Mouse (Mus musculus) testis, adult 2 months (tissue): ENCODE measurements around the gene Ccdc43. TPM values are rescaled to one million over a fixed set of nuclear protein-coding genes. Genes with fewer than 3 reads are reported as not detected.
"Not testable (repeated sequence)": the region's sequence is repeated elsewhere in the genome, so short reads cannot be mapped to it uniquely, and the experiment has no call there.

Experiments used
- H3K27ac ChIP-seq: fragments of 200-500 bp; 2 replicates; pipeline ENCODE4 v1.5.1; 2012; ENCODE audit warnings: low read depth, low read length; ENCODE audit not compliant: control insufficient read depth, insufficient read depth
- H3K27me3 ChIP-seq: fragments of 200-500 bp; 2 replicates; pipeline ENCODE4 v1.6.1; 2012; ENCODE audit warnings: mild to moderate bottlenecking, low read length, moderate library complexity; ENCODE audit not compliant: control insufficient read depth, insufficient read depth
- H3K36me3 ChIP-seq: fragments of 200-500 bp; 2 replicates; pipeline ENCODE4 v1.6.1; 2012; ENCODE audit warnings: mild to moderate bottlenecking, low read length; ENCODE audit not compliant: control insufficient read depth, insufficient read depth
- H3K4me1 ChIP-seq: fragments of 200-500 bp; 2 replicates; pipeline ENCODE4 v1.6.1; 2012; ENCODE audit warnings: low read length; ENCODE audit not compliant: control insufficient read depth, insufficient read depth
- H3K4me3 ChIP-seq: fragments of 200-500 bp; 2 replicates; pipeline ENCODE4 v1.5.1; 2012; ENCODE audit warnings: low read depth, mild to moderate bottlenecking, low read length, moderate library complexity, mixed read lengths; ENCODE audit not compliant: control insufficient read depth
- CTCF ChIP-seq: fragments of 200-500 bp; IDR thresholded peaks from 2 replicates; pipeline ENCODE4 v1.5.1; 2012; ENCODE audit warnings: low read depth, mild to moderate bottlenecking, inconsistent platforms, low read length, moderate library complexity; ENCODE audit not compliant: control insufficient read depth, insufficient read depth, insufficient replicate concordance
- POLR2A ChIP-seq: fragments of 200-500 bp; IDR thresholded peaks from 2 replicates; pipeline ENCODE4 v1.6.1; 2012; ENCODE audit warnings: low read depth, mild to moderate bottlenecking, inconsistent platforms, low read length, moderate library complexity; ENCODE audit not compliant: control insufficient read depth
- polyA plus RNA-seq: library from polyadenylated mRNA; depleted of rRNA; stranded (reverse); fragments of >200 nt; gene quantifications from 2 replicates; pipeline ENCODE4 v1.2.3, GENCODE M21; 2012

The Ccdc43 gene
- polyA plus RNA-seq, 1 experiment, result 7.4 TPM

GRCm38 (mm10) chr11:102738046-102738445 lies 40.5 kb upstream of the Ccdc43 start:
- Histone ChIP-seq H3K36me3 (no peaks in the 10 kb centered on the region), H3K27me3 (no peaks in the 10 kb centered on the region), H3K27ac (no peak overlapping the region), H3K4me3 (no peak overlapping the region), H3K4me1 (no peaks in the 10 kb centered on the region; the same call in 1 of the 2 replicates)
- TF ChIP-seq CTCF, result no peak
- TF ChIP-seq POLR2A, result no peak

GRCm38 (mm10) chr11:102734961-102735360 lies 37.4 kb upstream of the Ccdc43 start:
- Histone ChIP-seq H3K36me3 (no peaks in the 10 kb centered on the region), H3K27me3 (no peaks in the 10 kb centered on the region), H3K27ac (no peak overlapping the region), H3K4me3 (no peak overlapping the region), H3K4me1 (no peaks in the 10 kb centered on the region)
- TF ChIP-seq POLR2A (no peak), CTCF (no peak)

GRCm38 (mm10) chr11:102733146-102733545 lies 35.6 kb upstream of the Ccdc43 start:
- H3K27me3 ChIP-seq, result no peaks in the 10 kb centered on the region
- H3K4me1 ChIP-seq, result no peaks in the 10 kb centered on the region
- no peak overlapping the region for H3K27ac ChIP-seq
- no peaks in the 10 kb centered on the region for H3K36me3 ChIP-seq
- TF ChIP-seq POLR2A, result no peak
- TF ChIP-seq CTCF, result no peak
- no peak overlapping the region for H3K4me3 ChIP-seq

- peaks cover 3% of the 10 kb centered on the region for H3K4me1 ChIP-seq
- no peak overlapping the region for H3K4me3 ChIP-seq
- no peaks in the 10 kb centered on the region for H3K27me3 ChIP-seq
- H3K27ac ChIP-seq, result no peak overlapping the region
- TF ChIP-seq CTCF, result no peak
- no peak for TF ChIP-seq POLR2A
- no peaks in the 10 kb centered on the region for H3K36me3 ChIP-seq
Measured at GRCm38 (mm10) chr11:102731366-102731765, 33.8 kb upstream of the Ccdc43 start.

GRCm38 (mm10) chr11:102729835-102730234 lies 32.3 kb upstream of the Ccdc43 start:
- peaks cover 3% of the 10 kb centered on the region for H3K4me1 ChIP-seq

GRCm38 (mm10) chr11:102728614-102729013 lies 31.0 kb upstream of the Ccdc43 start:
- no peak overlapping the region for H3K27ac ChIP-seq
- no peaks in the 10 kb centered on the region for H3K36me3 ChIP-seq
- no peak overlapping the region for H3K4me3 ChIP-seq
- peaks cover 3% of the 10 kb centered on the region for H3K4me1 ChIP-seq
- H3K27me3 ChIP-seq, result no peaks in the 10 kb centered on the region
- TF ChIP-seq POLR2A, result no peak
- TF ChIP-seq CTCF, result no peak

More at GRCm38 (mm10) chr11:102729835-102730234, 32.3 kb upstream of the Ccdc43 start:
- TF ChIP-seq POLR2A (no peak), CTCF (no peak)
- no peak overlapping the region for H3K27ac ChIP-seq
- H3K4me3 ChIP-seq, result no peak overlapping the region
- no peaks in the 10 kb centered on the region for H3K27me3 ChIP-seq
- H3K36me3 ChIP-seq, result no peaks in the 10 kb centered on the region

- H3K4me1 ChIP-seq, result peaks cover 3% of the 10 kb centered on the region
- no peaks in the 10 kb centered on the region for H3K27me3 ChIP-seq
- no peaks in the 10 kb centered on the region for H3K36me3 ChIP-seq
- TF ChIP-seq CTCF (no peak; the same call in 1 of the 2 replicates), POLR2A (no peak)
- H3K27ac ChIP-seq, result no peak overlapping the region
- H3K4me3 ChIP-seq, result no peak overlapping the region
Measured at GRCm38 (mm10) chr11:102725574-102725973, 28.0 kb upstream of the Ccdc43 start.

GRCm38 (mm10) chr11:102716135-102716534 lies 18.6 kb upstream of the Ccdc43 start:
- peaks cover 4% of the 10 kb centered on the region; the same call in 1 of the 2 replicates for H3K4me1 ChIP-seq
- TF ChIP-seq CTCF, result no peak
- no peak for TF ChIP-seq POLR2A

GRCm38 (mm10) chr11:102714578-102714977 lies 17.0 kb upstream of the Ccdc43 start:
- H3K27ac ChIP-seq, H3K36me3 ChIP-seq, H3K27me3 ChIP-seq, H3K4me3 ChIP-seq, H3K4me1 ChIP-seq: not testable (repeated sequence)

More at GRCm38 (mm10) chr11:102716135-102716534, 18.6 kb upstream of the Ccdc43 start:
- H3K4me3 ChIP-seq, result no peak overlapping the region
- no peaks in the 10 kb centered on the region for H3K36me3 ChIP-seq
- no peak overlapping the region for H3K27ac ChIP-seq
- H3K27me3 ChIP-seq, result no peaks in the 10 kb centered on the region
